Mouse (Mus musculus) monocyte, adult 5-6 weeks (primary cell): ENCODE measurements around the gene Cadps2. TPM values are rescaled to one million over a fixed set of nuclear protein-coding genes. Genes with fewer than 3 reads are reported as not detected.

ENCODE experiments used
- ATAC-seq: fragments of 153-309, 156-312 bp; replicated peaks from 2 replicates; pipeline ENCODE4 v1.8.0; 2017; ENCODE audit warnings: mild to moderate bottlenecking; ENCODE audit not compliant: low TSS enrichment, insufficient number of reproducible peaks, severe bottlenecking, poor library complexity, low FRiP score
- total RNA-seq: library from RNA; stranded (forward); fragments of 200-1000, 200-491, 200-594 nt; gene quantifications from 3 replicates; pipeline ENCODE4 v1.2.3, GENCODE M21; 2017

The Cadps2 gene
- total RNA-seq, 1 experiment from 2014 or later, result not detected

DNA sequence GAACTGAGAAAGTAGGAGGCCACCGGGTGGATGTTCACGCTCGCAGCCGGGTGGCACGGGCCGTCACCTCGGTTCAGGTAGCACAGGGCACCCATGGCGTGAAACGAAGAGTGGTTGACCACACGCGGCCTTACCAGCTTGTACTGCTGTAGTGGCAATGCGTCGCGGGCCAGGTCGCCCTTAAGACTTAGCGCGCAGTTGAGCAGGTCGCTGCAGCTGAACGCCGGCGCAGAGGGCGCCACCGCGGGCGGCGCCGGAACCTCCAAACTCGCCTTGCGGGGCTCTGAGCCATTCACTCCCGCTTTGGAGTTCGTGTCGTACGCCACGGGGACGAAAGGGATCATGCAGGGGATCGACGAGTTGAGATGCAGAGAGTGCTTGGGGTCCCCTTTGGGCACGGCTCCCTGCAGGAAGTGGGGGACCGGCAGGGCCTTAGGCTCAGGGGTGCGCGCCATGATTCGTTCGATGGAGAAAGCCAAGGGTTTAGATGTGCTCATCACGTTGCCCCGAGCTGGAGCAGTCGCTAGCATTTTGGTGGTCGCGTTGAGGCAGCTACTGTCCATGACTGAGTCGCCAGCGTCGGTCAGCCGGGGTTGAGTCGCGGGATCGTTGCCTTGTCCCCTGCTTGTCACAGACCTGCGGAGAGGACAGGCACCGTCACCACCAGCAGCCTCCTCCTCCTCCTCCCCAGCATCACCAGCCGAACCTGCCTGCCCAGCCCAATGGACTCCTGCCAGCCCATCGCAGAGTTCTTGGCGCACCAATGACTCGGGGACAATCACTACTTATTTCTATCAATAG, 591.5 kb downstream of the Cadps2 start:
- ATAC-seq, result no peak

DNA sequence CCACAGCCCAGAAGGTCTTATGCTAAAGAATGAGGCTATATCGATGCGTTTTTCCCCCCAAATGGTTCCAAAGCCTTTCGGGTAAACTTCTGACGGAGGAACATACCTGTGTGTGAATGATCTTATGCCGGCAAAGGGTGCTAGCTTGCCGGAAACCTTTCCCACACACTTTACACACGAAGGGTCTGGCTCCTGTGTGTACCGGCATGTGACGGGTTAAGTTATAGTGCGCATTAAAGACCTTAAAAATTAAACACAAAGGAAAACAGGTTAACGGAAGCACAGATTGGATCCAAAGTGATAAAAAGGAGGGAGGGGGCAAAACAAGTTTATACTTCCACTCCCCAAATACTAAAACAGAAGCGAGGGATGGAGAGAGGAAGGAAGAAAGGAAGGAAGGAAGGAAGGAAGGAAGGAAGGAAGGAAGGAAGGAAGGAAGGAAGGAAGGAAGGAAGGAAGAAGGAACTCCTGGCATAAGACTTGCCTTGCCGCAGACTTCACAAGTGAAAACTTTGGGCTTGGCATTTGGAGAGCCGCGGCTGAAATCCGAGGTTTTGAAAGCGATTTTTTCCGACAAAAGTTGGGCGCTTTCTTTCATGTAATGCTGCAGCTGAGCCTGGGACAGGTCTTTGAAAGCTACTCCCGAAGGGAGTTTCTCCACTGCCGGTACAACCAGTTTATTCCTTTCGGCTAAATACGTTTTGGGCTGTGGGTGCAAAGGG, 592.3 kb downstream of the Cadps2 start:
- no peak for ATAC-seq

DNA sequence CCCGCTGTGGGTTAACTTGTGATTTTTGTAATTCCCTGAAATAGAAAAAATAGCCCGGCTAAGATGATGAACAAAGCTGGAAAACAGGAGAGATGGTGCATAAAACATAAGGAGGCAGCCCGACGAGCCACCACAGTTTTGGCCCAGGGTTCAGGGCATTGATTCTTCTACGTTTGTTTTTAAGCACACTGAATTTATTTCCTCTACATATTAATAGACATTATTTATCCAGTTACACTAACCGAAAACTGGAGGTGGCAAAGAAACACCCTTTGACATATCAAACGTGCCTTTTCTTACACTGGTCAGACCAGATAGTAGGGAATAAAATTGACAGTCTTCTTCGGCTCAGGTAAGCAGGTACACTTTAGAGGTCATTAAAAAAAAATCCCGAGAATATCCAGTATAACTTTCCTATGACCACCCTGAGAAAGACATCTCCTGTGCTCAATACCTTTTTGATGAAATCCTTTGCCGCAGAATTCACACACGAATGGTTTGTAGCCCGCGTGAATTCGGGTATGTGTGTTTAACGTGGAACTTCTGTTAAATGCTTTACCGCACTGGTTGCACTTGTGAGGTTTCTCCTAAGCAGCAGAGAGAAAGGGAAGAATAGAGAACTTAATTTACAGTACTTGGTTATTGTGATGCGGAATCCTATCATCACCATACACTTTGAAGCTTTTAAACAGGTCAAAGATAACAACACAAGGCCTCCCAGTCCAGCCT, 593.0 kb downstream of the Cadps2 start:
- no peak for ATAC-seq

DNA sequence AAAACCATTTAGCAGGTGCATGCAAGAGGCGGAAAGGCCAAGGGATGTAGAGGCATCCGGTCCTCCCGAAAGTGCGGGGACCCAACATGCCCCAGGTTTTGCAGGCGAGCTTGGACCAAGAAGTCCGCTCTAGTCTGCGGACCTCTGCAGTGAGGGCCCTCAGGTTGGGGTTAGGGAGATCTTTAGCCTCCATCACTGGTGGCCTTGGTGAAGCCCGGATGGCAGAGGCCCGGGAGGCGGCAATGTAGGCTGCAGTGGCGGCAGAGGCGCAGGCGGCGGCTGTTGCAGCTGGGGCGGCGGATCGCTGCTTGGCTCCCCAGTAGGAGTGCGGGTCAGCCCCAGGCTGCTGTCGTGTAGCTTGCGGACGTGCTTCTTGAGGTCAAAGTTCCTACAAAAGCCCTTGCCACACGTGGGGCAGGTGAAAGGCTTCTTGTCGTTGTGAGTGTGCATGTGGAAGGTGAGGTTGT, 593.6 kb downstream of the Cadps2 start:
- no peak for ATAC-seq

DNA sequence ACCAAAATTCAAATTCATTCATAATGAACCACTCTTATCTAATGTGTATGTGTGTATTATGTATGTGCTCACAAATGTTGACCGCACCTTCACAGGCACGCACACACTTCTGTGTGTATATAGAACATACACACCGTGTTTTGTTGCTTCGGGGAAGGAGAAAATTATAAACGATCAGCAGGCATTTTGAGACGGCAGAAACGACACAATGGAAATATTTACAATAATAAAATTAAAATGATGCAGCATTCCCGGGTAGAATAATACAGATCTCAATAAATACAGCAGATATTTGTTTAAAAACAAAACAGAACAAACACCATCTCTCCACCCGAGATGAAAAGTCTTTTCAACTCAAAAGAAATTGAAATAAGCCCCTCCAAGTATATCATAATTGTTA, 594.1 kb downstream of the Cadps2 start:
- ATAC-seq, result no peak

DNA sequence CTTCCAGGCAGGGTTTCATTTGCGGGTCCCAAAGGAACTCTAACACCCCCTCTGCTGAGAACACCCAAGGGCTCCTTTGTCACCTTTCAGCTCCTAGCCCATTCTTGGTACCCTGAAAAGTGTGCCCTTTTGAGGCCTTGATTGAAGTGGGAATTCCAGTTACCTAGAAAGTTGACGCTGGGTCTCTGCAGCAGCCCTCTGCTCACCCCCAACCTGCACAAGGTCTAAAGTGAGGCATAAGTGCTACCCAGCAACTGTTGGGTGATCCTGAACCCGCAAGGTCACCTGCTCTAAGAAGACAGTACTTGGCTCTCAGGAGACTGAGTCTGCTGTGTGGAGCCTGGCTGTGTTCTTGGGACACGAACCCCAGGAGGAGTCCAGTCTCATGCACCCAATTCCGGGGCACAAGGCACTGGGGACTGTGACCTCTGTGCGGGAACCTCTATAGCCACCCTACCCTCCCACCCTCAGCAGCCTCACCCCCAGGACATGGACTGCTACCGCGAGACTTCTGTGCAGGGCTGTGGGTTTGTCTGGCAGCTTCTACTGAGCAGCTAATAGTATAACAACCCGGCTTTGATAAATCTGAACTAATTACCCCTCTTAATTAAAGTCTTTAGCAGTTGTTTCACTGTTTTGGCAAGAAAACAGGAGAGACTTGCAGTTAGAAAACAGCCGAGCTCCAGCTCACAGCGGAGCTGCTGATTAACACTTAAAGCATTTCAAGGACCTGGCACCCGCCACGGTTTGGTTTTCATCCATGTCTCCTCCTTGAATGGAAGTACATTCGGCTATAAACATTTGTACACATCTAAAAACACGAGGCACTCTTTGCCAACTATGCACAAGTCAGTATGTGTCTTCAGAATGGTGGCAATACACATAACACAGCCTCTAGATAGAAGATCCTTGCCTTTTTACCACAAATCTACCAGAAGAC, 595.1 kb downstream of the Cadps2 start:
- ATAC-seq, result no peak

Other genes with a start within 250 kb of the Cadps2 start
- 0.68 TPM in 1 of 3 replicates, not detected in the others for gene Rnf133, start 189.1 kb downstream of the Cadps2 start, total RNA-seq
- gene Rnf148, start 184.3 kb downstream of the Cadps2 start, total RNA-seq, result not detected in 3 replicates
- gene Tas2r118, start 130.6 kb upstream of the Cadps2 start, total RNA-seq, result not detected in 3 replicates